Comparison of ENCODE assay signal across 17 mouse cellular contexts in the genomic region with DNA sequence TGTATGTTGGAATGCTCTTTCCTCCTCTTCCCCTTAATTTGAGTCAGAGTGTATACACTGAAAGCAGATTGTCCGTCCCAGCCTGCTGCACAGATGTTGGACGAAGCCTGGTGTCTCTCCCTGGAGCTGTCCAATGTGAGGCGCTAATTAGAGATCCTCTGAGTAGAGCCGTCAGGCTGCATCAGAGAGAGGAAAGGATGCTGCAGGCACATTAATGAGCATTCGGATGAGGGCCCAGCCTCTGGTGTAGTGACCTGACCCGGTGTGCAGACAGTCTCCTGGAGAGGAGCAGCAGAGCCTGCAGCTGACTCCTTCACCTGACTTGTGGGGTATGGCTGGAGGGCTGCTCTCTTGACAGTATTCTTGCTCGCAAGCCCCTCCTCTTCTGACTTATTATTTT.
A peak's percentile ranks its signal among the peaks of the same experiment; 100 is the strongest.
DNase-seq lines count a peak whose midpoint lies in the region; ATAC-seq and TF ChIP-seq lines count a peak whose summit lies in the region.
"Had no signal": no experiment of that assay in that cellular context is flagged by ENCODE, and none has a peak within 500 bp of the region (broad histone marks: within the 10 kb centered on the region; RNA-seq: fewer than 3 reads in every experiment).

No protein-coding gene starts in this region.

- intact Hi-C loops in heart, postnatal 14 days (cut with DNase I) = no loop called here

- no peak overlapping the region for H3K9ac ChIP-seq in hindbrain, embryonic 12.5 days
- H3K9ac ChIP-seq in hindbrain, embryonic 15.5 days = no peak overlapping the region
- no peak overlapping the region for H3K9ac ChIP-seq in midbrain, postnatal 0 days (replicated peaks; ENCODE audit: low read length, poor library complexity, severe bottlenecking)
- H3K9ac ChIP-seq: limb, embryonic 15.5 days; liver, postnatal 0 days had no signal

- H3K4me3 ChIP-seq in hindbrain, embryonic 12.5 days = no peak overlapping the region
- H3K4me3 ChIP-seq in hindbrain, embryonic 15.5 days = no peak overlapping the region
- H3K4me3 ChIP-seq in midbrain, postnatal 0 days (ENCODE audit: low read depth, low read length) = no peak overlapping the region
- H3K4me3 ChIP-seq: limb, embryonic 15.5 days; megakaryocyte, embryonic 14.5 days had no signal

- no peaks in the 10 kb centered on the region for H3K9me3 ChIP-seq in hindbrain, embryonic 12.5 days (replicated peaks)
- no peaks in the 10 kb centered on the region for H3K9me3 ChIP-seq in hindbrain, embryonic 15.5 days
- no peaks in the 10 kb centered on the region for H3K9me3 ChIP-seq in midbrain, postnatal 0 days (ENCODE audit: low read length)
- H3K9me3 ChIP-seq: limb, embryonic 15.5 days had no signal

- H3K27ac ChIP-seq in hindbrain, embryonic 12.5 days = no peak overlapping the region
- H3K27ac ChIP-seq in hindbrain, embryonic 15.5 days (replicated peaks) = 0 out of 2 replicates have a peak overlapping the region, but pooled peaks have one; percentile 11
- H3K27ac ChIP-seq in midbrain, postnatal 0 days (ENCODE audit: low read depth, low read length) = no peak overlapping the region
- H3K27ac ChIP-seq: limb, embryonic 15.5 days had no signal

- ATAC-seq in hindbrain, embryonic 12.5 days (ENCODE audit: low FRiP score) = peak; percentile 56; the same call in 1 of the 2 replicates
- peak; percentile 51; the same call in 1 of the 2 replicates for ATAC-seq in hindbrain, embryonic 15.5 days (ENCODE audit: low FRiP score, low read depth)
- ATAC-seq in midbrain, postnatal 0 days (ENCODE audit: low FRiP score) = 0 out of 2 replicates have a peak, but pooled peaks have one; percentile 20
- ATAC-seq: liver, postnatal 0 days had no signal

- no peaks in the 10 kb centered on the region for H3K36me3 ChIP-seq in hindbrain, embryonic 12.5 days
- H3K36me3 ChIP-seq in hindbrain, embryonic 15.5 days = no peaks in the 10 kb centered on the region
- no peaks in the 10 kb centered on the region for H3K36me3 ChIP-seq in midbrain, postnatal 0 days (ENCODE audit: insufficient read depth, low read length)
- H3K36me3 ChIP-seq: limb, embryonic 15.5 days had no signal

- no peak for TF ChIP-seq CTCF in midbrain, postnatal 0 days (IDR thresholded peaks at IDR 0.05)

- 57% methylated on average over 7 of the region's 7 CpGs for WGBS in hindbrain, embryonic 12.5 days
- 44% methylated on average over 7 of the region's 7 CpGs for WGBS in hindbrain, embryonic 15.5 days
- 50% methylated on average over 7 of the region's 7 CpGs for WGBS in midbrain, postnatal 0 days

- H3K4me2 ChIP-seq in hindbrain, embryonic 12.5 days (replicated peaks) = no peak overlapping the region
- H3K4me2 ChIP-seq in hindbrain, embryonic 15.5 days = no peak overlapping the region
- H3K4me2 ChIP-seq in midbrain, postnatal 0 days (ENCODE audit: low read depth, low read length, poor library complexity, severe bottlenecking) = no peak overlapping the region
- H3K4me2 ChIP-seq: limb, embryonic 15.5 days had no signal

- DNase-seq in heart, adult 11 months = peak; percentile 56
- no peak for DNase-seq in heart, postnatal 14 days
- no peak for DNase-seq in midbrain, postnatal 0 days (ENCODE audit: low spot score)
- no peak for DNase-seq in layer of hippocampus, adult 9-10 months (ENCODE audit: low spot score)
- DNase-seq in urinary bladder, postnatal 10 days (ENCODE audit: low spot score) = no peak
- DNase-seq: cerebellum, postnatal 10 days; embryo, embryonic 11 days; kidney, adult 9 months; kidney, postnatal 4 days; layer of hippocampus, postnatal 36 days; liver, postnatal 0 days; lung, postnatal 14 days; right cerebral cortex, adult 18-20 months had no signal

- H3K4me1 ChIP-seq in hindbrain, embryonic 12.5 days = no peaks in the 10 kb centered on the region
- no peaks in the 10 kb centered on the region for H3K4me1 ChIP-seq in hindbrain, embryonic 15.5 days (replicated peaks)
- H3K4me1 ChIP-seq in midbrain, postnatal 0 days (ENCODE audit: insufficient read depth, low read length) = no peaks in the 10 kb centered on the region; the same call in 1 of the 2 replicates
- H3K4me1 ChIP-seq: limb, embryonic 15.5 days; megakaryocyte, embryonic 14.5 days had no signal

- no peaks in the 10 kb centered on the region for H3K27me3 ChIP-seq in hindbrain, embryonic 12.5 days
- H3K27me3 ChIP-seq in hindbrain, embryonic 15.5 days = no peaks in the 10 kb centered on the region
- no peaks in the 10 kb centered on the region for H3K27me3 ChIP-seq in midbrain, postnatal 0 days (ENCODE audit: insufficient read depth, low read length)
- H3K27me3 ChIP-seq: limb, embryonic 15.5 days; megakaryocyte, embryonic 14.5 days had no signal
